Mouse (Mus musculus): ENCODE results near the gene Pif1. TPM values are rescaled to one million over a fixed set of nuclear protein-coding genes. Genes with fewer than 3 reads are reported as not detected.
A peak's percentile ranks its signal among the peaks of the same experiment; 100 is the strongest.

Gene Pif1
- polyA plus RNA-seq, 1 experiment from 2014 or later, result 18.4 TPM

- no peak for ATAC-seq (ENCODE audit: insufficient read depth)
- 79% methylated on average over 11 of the region's 11 CpGs for WGBS
- no peak overlapping the region for H3K4me3 ChIP-seq (ENCODE audit: low read depth, low read length)
- H3K4me2 ChIP-seq, result no peak overlapping the region
- H3K36me3 ChIP-seq (ENCODE audit: insufficient read depth), result peaks cover 13% of the 10 kb centered on the region; the same call in 1 of the 2 replicates
- peak overlapping the region; percentile 63 for H3K27ac ChIP-seq (ENCODE audit: low read depth)
- H3K9ac ChIP-seq, result no peak overlapping the region
- no peaks in the 10 kb centered on the region for H3K27me3 ChIP-seq (ENCODE audit: insufficient read depth, low read length)
- no peak for TF ChIP-seq CTCF (IDR thresholded peaks at IDR 0.05; ENCODE audit: low read depth)
- H3K4me1 ChIP-seq (ENCODE audit: insufficient read depth), result peaks cover 33% of the 10 kb centered on the region
- DNase-seq, result no peak
- H3K9me3 ChIP-seq (ENCODE audit: low read depth, low read length), result no peaks in the 10 kb centered on the region
Observed at GRCm38 (mm10) chr9:65574513-65575392, 12.2 kb upstream of the Pif1 start.

DNA sequence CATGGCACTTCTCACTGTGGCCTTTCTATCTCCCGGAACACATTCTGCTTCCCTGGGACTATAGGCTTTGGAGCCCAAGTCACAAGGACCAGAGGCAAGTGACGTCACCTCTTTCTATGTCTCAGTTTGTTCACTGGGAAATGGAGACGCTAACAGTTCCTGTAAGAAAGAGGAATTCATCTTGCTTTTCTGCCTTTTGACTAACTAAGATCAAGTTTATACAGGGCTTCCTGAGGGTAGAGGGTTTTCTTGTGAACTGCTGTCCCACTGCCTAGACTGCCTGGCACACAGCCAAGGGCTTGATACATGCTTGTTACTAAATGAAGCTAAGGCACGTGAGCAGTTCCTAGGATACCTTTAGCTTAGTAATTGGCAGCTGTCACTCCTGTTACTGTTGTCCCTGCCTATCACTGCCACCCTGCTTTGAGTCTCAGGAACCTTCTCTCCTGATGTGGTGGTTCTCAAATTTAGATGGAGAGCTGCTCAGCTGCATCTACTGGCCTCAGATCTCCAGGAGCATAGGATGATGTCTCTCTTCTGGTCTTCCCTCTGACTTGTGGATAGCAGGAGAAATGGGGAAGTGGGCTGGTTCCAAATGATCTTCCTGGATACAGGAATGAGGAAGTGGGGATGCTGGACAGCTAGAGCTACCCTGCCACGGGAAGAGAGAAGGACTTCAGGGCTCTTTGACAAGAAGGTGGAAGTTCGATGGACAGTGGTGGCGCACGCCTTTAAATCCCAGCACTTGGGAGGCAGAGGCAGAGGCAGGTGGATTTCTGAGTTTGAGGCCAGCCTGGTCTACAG is 11.4 kb upstream of the Pif1 start:
- H3K4me1 ChIP-seq (ENCODE audit: insufficient read depth), result peaks cover 33% of the 10 kb centered on the region
- H3K27ac ChIP-seq (ENCODE audit: low read depth), result peak overlapping the region; percentile 63
- ATAC-seq (ENCODE audit: insufficient read depth) (no peak), DNase-seq (peak; percentile 84)
- no peak overlapping the region for H3K9ac ChIP-seq
- no peak for TF ChIP-seq CTCF (IDR thresholded peaks at IDR 0.05; ENCODE audit: low read depth)
- whole genome bisulfite sequencing, result 57% methylated on average over 8 of the region's 8 CpGs
- H3K9me3 ChIP-seq (ENCODE audit: low read depth, low read length), result no peaks in the 10 kb centered on the region
- H3K36me3 ChIP-seq (ENCODE audit: insufficient read depth), result peaks cover 13% of the 10 kb centered on the region; the same call in 1 of the 2 replicates
- H3K27me3 ChIP-seq (ENCODE audit: insufficient read depth, low read length), result no peaks in the 10 kb centered on the region
- H3K4me3 ChIP-seq (ENCODE audit: low read depth, low read length), result no peak overlapping the region
- H3K4me2 ChIP-seq, result no peak overlapping the region

DNA sequence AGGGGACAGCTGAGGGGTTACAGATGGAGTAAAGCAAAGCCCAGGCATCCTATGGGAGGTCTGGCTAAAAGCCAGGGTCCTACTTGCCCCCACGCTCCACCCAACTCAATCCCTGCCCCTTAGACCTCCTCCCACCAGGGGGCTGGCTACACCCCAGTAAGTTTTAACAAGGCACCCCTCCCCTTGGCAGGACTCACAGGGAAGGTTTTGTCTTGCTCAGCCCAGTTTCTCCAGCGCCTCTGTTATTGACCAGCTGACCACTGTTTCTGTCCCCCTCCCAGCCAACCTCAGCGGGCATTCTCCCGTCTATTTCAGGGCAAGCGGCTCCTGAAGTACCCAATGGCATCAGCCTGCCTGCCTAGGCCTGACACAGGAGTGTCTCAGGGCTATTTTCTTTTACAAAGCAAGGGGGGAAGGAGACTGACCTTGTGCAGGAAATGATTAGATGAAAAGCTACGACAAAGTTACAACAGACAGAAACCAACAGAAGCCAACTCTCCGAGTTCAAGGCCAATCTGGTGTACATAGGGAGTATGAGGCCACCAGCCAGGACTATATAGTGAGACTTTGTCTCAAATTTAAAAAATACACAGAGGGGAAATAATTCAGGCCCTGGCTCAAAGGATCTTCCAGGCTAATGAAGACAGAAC is 10.0 kb upstream of the Pif1 start:
- Histone ChIP-seq H3K36me3 (ENCODE audit: insufficient read depth) (peaks cover 8% of the 10 kb centered on the region; the same call in 1 of the 2 replicates), H3K9me3 (ENCODE audit: low read depth, low read length) (no peaks in the 10 kb centered on the region), H3K27ac (ENCODE audit: low read depth) (peak overlapping the region; percentile 68), H3K9ac (0 out of 2 replicates have a peak overlapping the region, but pooled peaks have one; percentile 18), H3K4me1 (ENCODE audit: insufficient read depth) (peaks cover 36% of the 10 kb centered on the region), H3K27me3 (ENCODE audit: insufficient read depth, low read length) (no peaks in the 10 kb centered on the region), H3K4me3 (ENCODE audit: low read depth, low read length) (0 out of 2 replicates have a peak overlapping the region, but pooled peaks have one; percentile 6), H3K4me2 (peak overlapping the region; percentile 74)
- DNase-seq (peak; percentile 72), ATAC-seq (ENCODE audit: insufficient read depth) (no peak)
- WGBS, result 41% methylated on average over 7 of the region's 7 CpGs
- TF ChIP-seq CTCF (IDR thresholded peaks at IDR 0.05; ENCODE audit: low read depth), result peak; percentile 28; the same call in 1 of the 2 replicates

- Histone ChIP-seq H3K4me2 (peak overlapping the region; percentile 74), H3K4me1 (ENCODE audit: insufficient read depth) (peaks cover 36% of the 10 kb centered on the region), H3K27ac (ENCODE audit: low read depth) (peak overlapping the region; percentile 68; the same call in 1 of the 2 replicates), H3K36me3 (ENCODE audit: insufficient read depth) (peaks cover 2% of the 10 kb centered on the region; the same call in 1 of the 2 replicates), H3K9ac (0 out of 2 replicates have a peak overlapping the region, but pooled peaks have one; percentile 18), H3K9me3 (ENCODE audit: low read depth, low read length) (no peaks in the 10 kb centered on the region), H3K27me3 (ENCODE audit: insufficient read depth, low read length) (no peaks in the 10 kb centered on the region), H3K4me3 (ENCODE audit: low read depth, low read length) (peak overlapping the region; percentile 70)
- 89% methylated on average over 4 of the region's 4 CpGs for WGBS
- TF ChIP-seq CTCF (IDR thresholded peaks at IDR 0.05; ENCODE audit: low read depth), result 0 out of 2 replicates have a peak, but pooled peaks have one; percentile 7
- ATAC-seq (ENCODE audit: insufficient read depth) (no peak), DNase-seq (no peak)
Observed at GRCm38 (mm10) chr9:65577511-65578196, 9.3 kb upstream of the Pif1 start.

GRCm38 (mm10) chr9:65578801-65579249 is 8.1 kb upstream of the Pif1 start:
- H3K9me3 ChIP-seq (ENCODE audit: low read depth, low read length), result no peaks in the 10 kb centered on the region
- no peaks in the 10 kb centered on the region for H3K27me3 ChIP-seq (ENCODE audit: insufficient read depth, low read length)
- H3K36me3 ChIP-seq (ENCODE audit: insufficient read depth), result no peaks in the 10 kb centered on the region
- peaks cover 36% of the 10 kb centered on the region for H3K4me1 ChIP-seq (ENCODE audit: insufficient read depth)
- peak overlapping the region; percentile 74 for H3K4me2 ChIP-seq
- H3K27ac ChIP-seq (ENCODE audit: low read depth), result no peak overlapping the region; the same call in 1 of the 2 replicates
- 25% methylated on average over 9 of the region's 9 CpGs for whole genome bisulfite sequencing
- peak overlapping the region; percentile 63 for H3K9ac ChIP-seq
- no peak for TF ChIP-seq CTCF (IDR thresholded peaks at IDR 0.05; ENCODE audit: low read depth)
- H3K4me3 ChIP-seq (ENCODE audit: low read depth, low read length), result peak overlapping the region; percentile 70
- no peak for ATAC-seq (ENCODE audit: insufficient read depth)
- peak; percentile 64 for DNase-seq

- Histone ChIP-seq H3K27me3 (ENCODE audit: insufficient read depth, low read length) (no peaks in the 10 kb centered on the region), H3K27ac (ENCODE audit: low read depth) (peak within 1 kb of the TSS; percentile 88), H3K4me1 (ENCODE audit: insufficient read depth) (peaks cover 31% of the 10 kb centered on the region), H3K4me2 (peak within 1 kb of the TSS; percentile 74), H3K9ac (peak within 1 kb of the TSS; percentile 63), H3K36me3 (ENCODE audit: insufficient read depth) (no peaks in the 10 kb centered on the region), H3K9me3 (ENCODE audit: low read depth, low read length) (no peaks in the 10 kb centered on the region), H3K4me3 (ENCODE audit: low read depth, low read length) (peak within 1 kb of the TSS; percentile 70)
- under 1% methylated on average over 43 of the region's 45 CpGs for WGBS
- DNase-seq (peak; percentile 96), ATAC-seq (ENCODE audit: insufficient read depth) (peak; percentile 87)
- TF ChIP-seq CTCF (IDR thresholded peaks at IDR 0.05; ENCODE audit: low read depth), result no peak
Observed at GRCm38 (mm10) chr9:65579781-65580371, 7.1 kb upstream of the Pif1 start, which contains the start of gene Plekho2. Gene Plekho2 (minus strand): TSS chr9:65580040.

Data from lung, embryonic 14.5 days (tissue).